Mouse (Mus musculus) limb, embryonic 12.5 days (tissue): ENCODE data around the gene Hfm1. TPM values are rescaled to one million over a fixed set of nuclear protein-coding genes. Genes with fewer than 3 reads are reported as not detected.

Source experiments
- ATAC-seq: fragments of 200-750 bp; cut with Nextera tagmentation; 2 replicates; pipeline ENCODE4 v1.8.0; 2017; ENCODE audit warnings: low read depth, moderate TSS enrichment; ENCODE audit not compliant: insufficient number of reproducible peaks, insufficient read depth, low FRiP score, low TSS enrichment
- H3K27ac ChIP-seq: fragments of 300-500 bp; sonication (generic); 2 replicates; pipeline ENCODE4 v1.5.1; 2016; ENCODE audit warnings: mild to moderate bottlenecking, moderate library complexity
- H3K27me3 ChIP-seq: fragments of 300-500 bp; sonication (generic); 2 replicates; pipeline ENCODE4 v1.6.1; 2016; ENCODE audit warnings: mild to moderate bottlenecking, moderate library complexity
- H3K36me3 ChIP-seq: fragments of 300-500 bp; sonication (generic); 2 replicates; pipeline ENCODE4 v1.6.1; 2016; ENCODE audit warnings: mild to moderate bottlenecking, moderate library complexity
- H3K4me1 ChIP-seq: fragments of 300-500 bp; sonication (generic); replicated peaks from 2 replicates; pipeline ENCODE4 v1.6.1; 2016
- H3K4me2 ChIP-seq: fragments of 300-500 bp; sonication (generic); 2 replicates; pipeline ENCODE4 v1.6.1; 2016; ENCODE audit warnings: mild to moderate bottlenecking, moderate library complexity
- H3K4me3 ChIP-seq: fragments of 300-500 bp; sonication (generic); replicated peaks from 2 replicates; pipeline ENCODE4 v1.5.1; 2016; ENCODE audit warnings: mild to moderate bottlenecking
- H3K9ac ChIP-seq: fragments of 300-500 bp; sonication (generic); replicated peaks from 2 replicates; pipeline ENCODE4 v1.6.1; 2016; ENCODE audit warnings: mild to moderate bottlenecking, moderate library complexity
- H3K9me3 ChIP-seq: fragments of 300-500 bp; sonication (generic); 2 replicates; pipeline ENCODE4 v1.6.1; 2016; ENCODE audit warnings: mild to moderate bottlenecking, moderate library complexity
- WGBS: fragments of 180-500 bp; shearing (Covaris S2); methylation state at CpG from one replicate; pipeline ENCODE4 v1.1.7; 2016; 5-methylcytosine and 5-hydroxymethylcytosine counted together
- polyA plus RNA-seq: library from polyadenylated mRNA; unstranded; fragments of >200 nt; fragmentation: Nextera tagmentation; extraction: Ambion mirVana; gene quantifications from 2 replicates; pipeline ENCODE4 v1.2.1, GENCODE M21; 2016

Gene Hfm1
- polyA plus RNA-seq, 1 experiment from 2014 or later: 5.2 TPM

DNA sequence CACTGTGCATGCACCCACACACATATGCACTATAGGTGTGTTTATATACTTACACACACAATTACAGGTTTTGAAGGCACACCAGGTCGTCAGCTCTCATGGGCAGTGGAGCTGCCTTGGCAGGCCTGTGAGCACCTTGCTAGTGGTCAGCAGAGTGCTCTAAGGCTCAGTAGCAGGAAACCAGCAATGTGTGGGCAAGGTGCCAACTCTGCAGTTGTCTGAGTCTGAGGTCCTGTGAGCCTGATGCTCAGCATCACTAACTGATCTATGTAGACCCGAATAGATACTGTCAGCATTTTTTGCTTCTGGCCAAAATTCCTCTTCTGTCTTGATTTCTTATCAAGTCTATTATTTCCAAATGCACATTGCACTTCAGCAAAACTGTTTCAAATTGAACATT, 82.2 kb downstream of the Hfm1 start:
- Histone ChIP-seq H3K27me3 (no peaks in the 10 kb centered on the region), H3K9ac (no peak overlapping the region), H3K36me3 (no peaks in the 10 kb centered on the region), H3K4me3 (no peak overlapping the region), H3K4me2 (no peak overlapping the region), H3K9me3 (no peaks in the 10 kb centered on the region; the same call in 1 of the 2 replicates), H3K4me1 (no peaks in the 10 kb centered on the region), H3K27ac (no peak overlapping the region)
- WGBS: 76% methylated on average over 2 of the region's 2 CpGs
- ATAC-seq: no peak

DNA sequence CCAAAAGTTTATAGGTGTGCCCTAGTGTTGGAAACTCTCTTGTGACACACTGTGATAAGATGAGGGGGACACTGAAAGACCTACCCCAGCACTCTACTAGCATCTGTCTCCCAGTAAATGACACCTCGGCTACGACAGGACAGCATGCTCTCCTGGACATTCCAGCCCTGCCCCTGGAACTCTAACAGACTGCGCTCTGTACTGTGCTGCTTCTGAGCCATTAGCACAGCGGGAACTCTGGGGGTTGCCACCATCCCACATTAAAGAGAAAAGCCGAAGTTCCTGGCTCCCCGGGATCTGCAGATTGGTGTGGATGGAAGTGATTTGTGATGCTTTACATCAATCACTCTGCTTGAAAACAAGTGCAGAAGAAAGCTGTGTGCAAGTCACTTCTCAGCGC, 93.1 kb downstream of the Hfm1 start:
- no peaks in the 10 kb centered on the region for H3K9me3 ChIP-seq
- H3K36me3 ChIP-seq: no peaks in the 10 kb centered on the region
- 10% methylated on average over 7 of the region's 7 CpGs for WGBS
- H3K4me1 ChIP-seq: peaks cover 7% of the 10 kb centered on the region
- no peak overlapping the region for H3K9ac ChIP-seq
- H3K4me2 ChIP-seq: peak overlapping the region; percentile 27
- no peak for ATAC-seq
- no peak overlapping the region for H3K4me3 ChIP-seq
- no peaks in the 10 kb centered on the region; the same call in 1 of the 2 replicates for H3K27me3 ChIP-seq
- H3K27ac ChIP-seq: no peak overlapping the region

DNA sequence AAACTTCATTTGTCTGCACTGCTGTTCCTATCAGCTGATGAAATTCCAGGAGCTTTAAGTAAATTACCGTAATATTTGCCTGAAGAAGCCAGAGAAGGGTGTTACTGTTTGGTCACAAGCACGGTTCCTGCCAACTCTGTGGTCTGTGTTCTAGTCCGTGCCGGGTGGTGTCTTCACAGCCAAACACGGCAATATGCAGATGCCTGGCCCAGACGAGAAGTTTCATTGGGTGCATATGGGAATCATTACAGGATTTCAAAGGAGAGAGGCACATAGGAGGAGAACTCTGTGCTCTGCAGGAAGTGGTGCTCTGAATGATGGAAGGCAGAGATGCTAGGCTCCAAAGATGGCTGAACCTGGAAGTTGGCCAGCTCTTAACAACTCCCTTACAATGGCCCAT, 94.7 kb downstream of the Hfm1 start:
- Histone ChIP-seq H3K9ac (no peak overlapping the region), H3K4me2 (no peak overlapping the region), H3K27me3 (no peaks in the 10 kb centered on the region; the same call in 1 of the 2 replicates), H3K4me3 (no peak overlapping the region), H3K9me3 (no peaks in the 10 kb centered on the region), H3K36me3 (no peaks in the 10 kb centered on the region), H3K4me1 (peaks cover 7% of the 10 kb centered on the region), H3K27ac (no peak overlapping the region)
- no peak for ATAC-seq
- WGBS: 43% methylated on average over 6 of the region's 6 CpGs

DNA sequence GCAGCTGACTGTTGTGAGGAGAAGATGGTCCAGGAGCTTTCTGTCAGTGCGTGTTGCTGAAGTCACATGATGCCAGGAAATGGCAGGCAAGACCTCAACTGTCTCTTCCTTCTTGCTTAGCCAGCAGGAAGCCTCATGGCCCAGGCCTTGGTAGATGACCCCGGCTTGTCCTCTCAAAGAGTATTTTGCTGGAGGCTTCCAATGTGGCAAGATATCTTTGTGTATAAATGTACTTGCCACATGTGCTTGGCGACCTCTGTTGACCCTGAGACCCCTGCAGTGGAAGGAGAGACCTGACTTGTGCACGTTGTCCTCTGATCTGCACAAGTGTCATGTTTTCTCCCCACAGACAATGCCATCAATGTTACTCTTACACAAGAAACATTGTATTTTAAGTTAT, 95.3 kb downstream of the Hfm1 start:
- Histone ChIP-seq H3K4me2 (no peak overlapping the region), H3K9me3 (no peaks in the 10 kb centered on the region), H3K4me1 (peaks cover 7% of the 10 kb centered on the region), H3K9ac (no peak overlapping the region), H3K27ac (no peak overlapping the region), H3K27me3 (no peaks in the 10 kb centered on the region; the same call in 1 of the 2 replicates), H3K36me3 (no peaks in the 10 kb centered on the region), H3K4me3 (no peak overlapping the region)
- ATAC-seq: no peak
- WGBS: 72% methylated on average over 4 of the region's 4 CpGs

DNA sequence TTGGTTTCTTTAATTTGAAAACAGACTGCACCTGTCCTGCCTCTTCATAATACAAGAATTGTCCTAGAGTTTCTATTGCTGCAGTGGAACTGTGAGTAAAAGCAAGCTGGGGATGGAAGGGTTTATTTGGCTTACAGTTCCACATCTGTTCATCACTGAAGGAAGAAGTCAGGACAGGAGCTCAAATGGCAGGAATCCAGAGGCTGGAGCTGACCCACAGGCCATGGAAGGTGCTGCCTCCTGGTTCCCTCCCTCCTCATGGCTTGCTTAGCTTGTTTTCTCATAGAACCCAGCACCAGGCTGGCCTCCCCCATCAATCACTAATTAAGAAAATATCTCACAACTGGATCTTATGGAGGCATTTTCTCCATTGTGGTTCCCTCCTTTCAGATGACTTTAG, 99.4 kb downstream of the Hfm1 start:
- Histone ChIP-seq H3K27ac (no peak overlapping the region), H3K9me3 (no peaks in the 10 kb centered on the region), H3K4me3 (no peak overlapping the region), H3K9ac (no peak overlapping the region), H3K4me1 (0 out of 2 replicates have a peak, but pooled peaks cover 4% of the 10 kb centered on the region), H3K27me3 (peaks cover 9% of the 10 kb centered on the region; the same call in 1 of the 2 replicates), H3K36me3 (no peaks in the 10 kb centered on the region), H3K4me2 (no peak overlapping the region)
- no peak for ATAC-seq

DNA sequence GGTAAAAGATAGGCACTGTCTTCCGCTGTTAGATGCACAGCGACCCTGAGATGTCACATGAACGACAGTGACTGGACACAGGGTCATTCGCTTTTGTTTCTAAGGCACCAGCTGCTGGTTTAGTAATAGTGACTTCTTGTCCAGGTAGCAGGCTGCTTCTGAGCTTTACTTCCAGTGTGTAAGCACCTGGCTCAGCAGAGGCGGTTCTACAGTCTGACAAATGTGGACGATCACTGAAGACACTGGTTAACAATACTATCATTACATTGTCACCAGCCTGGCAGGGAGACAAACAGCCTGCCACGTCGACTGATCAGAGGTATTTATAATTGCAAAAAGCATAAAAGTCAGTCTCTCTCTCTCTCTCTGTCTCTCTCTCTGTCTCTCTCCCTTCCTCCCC, 100.1 kb downstream of the Hfm1 start:
- Histone ChIP-seq H3K4me1 (0 out of 2 replicates have a peak, but pooled peaks cover 4% of the 10 kb centered on the region), H3K9me3 (no peaks in the 10 kb centered on the region), H3K27ac (no peak overlapping the region), H3K4me2 (no peak overlapping the region), H3K9ac (no peak overlapping the region), H3K4me3 (no peak overlapping the region), H3K27me3 (peaks cover 9% of the 10 kb centered on the region; the same call in 1 of the 2 replicates), H3K36me3 (no peaks in the 10 kb centered on the region)
- no peak for ATAC-seq
- 63% methylated on average over 8 of the region's 8 CpGs for WGBS

DNA sequence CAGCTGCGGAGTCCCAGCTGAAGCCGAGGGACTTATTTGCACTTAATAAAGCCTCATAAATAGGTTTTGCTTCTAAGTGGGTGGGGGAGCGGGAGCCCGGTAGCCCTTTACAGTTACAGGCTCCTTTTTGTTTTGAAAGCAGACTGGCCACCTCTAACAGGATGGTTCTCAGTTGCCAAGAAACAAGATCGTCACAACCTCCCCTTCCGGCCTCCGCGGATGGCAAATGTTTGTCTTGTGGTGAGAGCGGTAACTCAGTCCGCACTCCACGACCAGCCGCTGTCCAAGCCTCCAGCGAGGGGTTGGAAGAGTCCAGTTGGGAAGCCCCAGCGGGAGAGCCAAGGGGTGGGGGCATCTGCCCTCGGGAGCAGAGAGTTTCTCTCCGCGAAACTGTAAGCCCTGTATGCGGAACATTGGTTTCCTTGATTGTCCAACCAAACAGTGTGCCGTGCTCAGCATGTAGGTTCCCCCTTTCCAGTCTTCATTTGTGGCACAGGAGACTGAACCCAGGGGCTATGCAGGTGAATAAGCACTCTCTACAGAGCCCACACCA, 100.7 kb downstream of the Hfm1 start:
- Histone ChIP-seq H3K9ac (no peak overlapping the region; the same call in 1 of the 2 replicates), H3K4me1 (0 out of 2 replicates have a peak, but pooled peaks cover 4% of the 10 kb centered on the region), H3K36me3 (no peaks in the 10 kb centered on the region), H3K4me3 (peak overlapping the region; percentile 32), H3K27me3 (peaks cover 9% of the 10 kb centered on the region; the same call in 1 of the 2 replicates), H3K4me2 (peak overlapping the region; percentile 59), H3K27ac (no peak overlapping the region), H3K9me3 (no peaks in the 10 kb centered on the region)
- WGBS: 18% methylated on average over 19 of the region's 19 CpGs
- ATAC-seq: no peak

DNA sequence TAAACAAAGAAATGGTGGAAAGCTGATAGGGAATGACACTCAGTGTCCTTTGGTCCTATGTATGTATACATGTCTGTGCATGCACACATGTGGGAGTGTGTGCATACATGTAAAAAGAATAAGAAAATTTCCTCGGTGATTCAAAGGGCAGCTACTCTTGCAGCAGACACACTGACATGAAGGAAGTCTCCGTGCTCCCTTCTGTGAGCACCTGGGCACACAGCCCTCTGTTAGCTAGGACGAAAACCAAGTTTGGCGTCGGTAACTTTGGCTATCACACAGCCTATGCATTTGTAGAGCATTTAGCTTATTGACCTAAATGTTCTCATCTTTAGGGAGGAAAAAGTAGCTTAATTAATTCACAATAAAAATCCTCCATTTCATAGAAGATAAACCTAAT, 101.4 kb downstream of the Hfm1 start:
- ATAC-seq: no peak
- 0 out of 2 replicates have a peak, but pooled peaks cover 4% of the 10 kb centered on the region for H3K4me1 ChIP-seq
- peak overlapping the region; percentile 59; the same call in 1 of the 2 replicates for H3K4me2 ChIP-seq
- peaks cover 9% of the 10 kb centered on the region; the same call in 1 of the 2 replicates for H3K27me3 ChIP-seq
- H3K4me3 ChIP-seq: no peak overlapping the region
- H3K27ac ChIP-seq: no peak overlapping the region
- no peak overlapping the region for H3K9ac ChIP-seq
- 84% methylated on average over 5 of the region's 5 CpGs for WGBS
- H3K9me3 ChIP-seq: no peaks in the 10 kb centered on the region
- no peaks in the 10 kb centered on the region for H3K36me3 ChIP-seq

DNA sequence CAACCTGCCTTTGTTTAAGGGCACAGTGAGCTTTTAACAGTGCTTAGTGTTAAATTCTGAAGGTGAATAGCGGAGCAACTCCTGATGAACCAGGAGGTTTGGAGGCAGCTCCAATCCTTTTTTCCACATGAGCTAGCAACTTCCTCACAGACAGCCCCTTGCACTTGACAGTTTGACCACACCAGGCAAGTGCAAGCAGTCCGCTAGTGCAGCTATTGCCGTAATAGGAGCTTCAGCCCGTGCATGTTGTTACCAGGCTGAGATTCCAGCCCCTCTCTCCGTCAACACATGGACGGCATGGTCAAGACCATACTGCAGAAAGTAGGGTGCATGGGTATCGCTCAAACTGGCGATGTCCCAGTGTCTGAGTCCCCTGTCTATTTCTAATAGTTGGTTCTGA, 106.5 kb downstream of the Hfm1 start:
- no peak overlapping the region for H3K4me3 ChIP-seq
- no peaks in the 10 kb centered on the region for H3K36me3 ChIP-seq
- WGBS: 84% methylated on average over 8 of the region's 8 CpGs
- H3K9ac ChIP-seq: no peak overlapping the region
- ATAC-seq: no peak
- H3K4me2 ChIP-seq: no peak overlapping the region
- no peaks in the 10 kb centered on the region for H3K4me1 ChIP-seq
- no peaks in the 10 kb centered on the region for H3K9me3 ChIP-seq
- peaks cover 27% of the 10 kb centered on the region; the same call in 1 of the 2 replicates for H3K27me3 ChIP-seq
- no peak overlapping the region for H3K27ac ChIP-seq

DNA sequence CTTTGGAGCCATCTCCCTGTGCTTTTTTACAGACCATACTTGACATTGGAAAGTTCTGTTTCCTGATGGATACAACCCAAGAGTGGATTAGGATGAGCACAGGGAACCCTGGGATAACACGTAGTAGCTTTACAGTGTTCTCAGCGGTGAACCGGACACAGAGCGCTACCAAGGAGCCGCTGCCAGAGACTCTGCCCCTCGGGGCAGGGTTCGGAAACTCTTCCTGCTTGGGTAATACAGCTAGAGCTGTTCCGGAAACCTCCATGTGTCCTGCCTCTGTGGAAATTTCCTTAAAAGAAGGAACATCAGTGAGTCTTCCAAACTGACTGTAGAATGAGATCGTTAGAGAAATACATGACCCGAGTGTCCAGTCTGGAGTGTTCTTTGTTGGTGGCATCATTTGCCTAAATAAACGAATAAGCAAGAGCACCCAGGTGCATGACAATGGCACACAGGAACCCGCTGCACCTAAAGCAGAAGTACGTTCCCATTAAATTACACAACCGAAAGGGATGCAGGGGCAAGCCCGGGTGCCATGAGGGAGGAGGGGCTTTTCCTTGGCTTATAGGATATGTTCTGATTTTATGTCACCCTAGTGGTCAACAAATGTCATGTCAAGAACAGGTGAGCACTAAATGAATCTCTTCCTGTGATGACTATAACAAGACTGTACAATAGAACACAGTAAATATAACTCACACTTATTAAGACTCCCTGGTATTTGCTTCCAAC, 110.0 kb downstream of the Hfm1 start:
- Histone ChIP-seq H3K36me3 (no peaks in the 10 kb centered on the region), H3K4me2 (peak overlapping the region; percentile 37; the same call in 1 of the 2 replicates), H3K9me3 (no peaks in the 10 kb centered on the region), H3K27me3 (peaks cover 37% of the 10 kb centered on the region; the same call in 1 of the 2 replicates), H3K9ac (no peak overlapping the region), H3K4me1 (no peaks in the 10 kb centered on the region), H3K27ac (no peak overlapping the region), H3K4me3 (no peak overlapping the region; the same call in 1 of the 2 replicates)
- WGBS: 54% methylated on average over 15 of the region's 15 CpGs
- ATAC-seq: no peak

DNA sequence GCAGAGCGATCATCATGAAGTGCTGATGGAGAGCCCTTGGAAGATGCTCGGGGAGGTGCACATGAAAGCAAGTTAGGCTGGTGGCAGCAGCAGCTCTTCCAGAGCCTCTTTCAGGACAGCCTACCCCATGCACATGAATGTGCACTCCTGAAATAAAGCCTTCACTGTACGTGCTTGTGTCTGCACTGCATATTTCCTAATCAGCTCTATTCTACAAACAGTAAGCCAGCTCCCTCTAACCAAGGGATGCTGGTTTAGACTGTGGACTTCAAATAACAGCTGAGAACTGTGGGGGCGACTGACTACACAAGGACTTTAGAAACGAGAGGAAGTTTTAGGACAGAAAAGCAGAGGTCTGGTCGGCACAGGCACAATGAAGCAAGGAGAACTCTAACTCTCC, 111.5 kb downstream of the Hfm1 start:
- Histone ChIP-seq H3K27ac (no peak overlapping the region), H3K27me3 (peaks cover 43% of the 10 kb centered on the region; the same call in 1 of the 2 replicates), H3K4me3 (no peak overlapping the region), H3K4me2 (no peak overlapping the region), H3K9ac (no peak overlapping the region), H3K36me3 (no peaks in the 10 kb centered on the region), H3K4me1 (no peaks in the 10 kb centered on the region), H3K9me3 (no peaks in the 10 kb centered on the region)
- 71% methylated on average over 6 of the region's 6 CpGs for WGBS
- no peak for ATAC-seq
